Mouse (Mus musculus): ENCODE results near the gene Hipk4. TPM values are rescaled to one million over a fixed set of nuclear protein-coding genes. Genes with fewer than 3 reads are reported as not detected.

Gene Hipk4
- polyA plus RNA-seq, 1 experiment from 2014 or later = 0.10 TPM

- Histone ChIP-seq H3K9me3 (ENCODE audit: control insufficient read depth) (no peaks in the 10 kb centered on the region), H3K27ac (ENCODE audit: low read depth, low read length) (no peak overlapping the region), H3K27me3 (replicated peaks; ENCODE audit: control insufficient read depth, insufficient read depth, low read length) (no peaks in the 10 kb centered on the region), H3K4me2 (replicated peaks; ENCODE audit: low read depth) (no peak overlapping the region), H3K36me3 (ENCODE audit: control insufficient read depth, insufficient read depth) (peaks cover 55% of the 10 kb centered on the region), H3K4me3 (ENCODE audit: low read depth, low read length) (no peak overlapping the region), H3K4me1 (replicated peaks; ENCODE audit: control insufficient read depth, insufficient read depth, low read length) (no peaks in the 10 kb centered on the region), H3K9ac (ENCODE audit: low read depth, low read length) (no peak overlapping the region)
- ATAC-seq = no peak
- no peak for TF ChIP-seq CTCF (IDR thresholded peaks at IDR 0.05; ENCODE audit: low read depth)
- 58% methylated on average over 1 of the region's 1 CpGs for WGBS
These were observed 37.9 kb downstream of the Hipk4 start for GRCm38 (mm10) chr7:27560978-27561377.

GRCm38 (mm10) chr7:27569580-27570224 is 46.6 kb downstream of the Hipk4 start:
- Histone ChIP-seq H3K4me2 (replicated peaks; ENCODE audit: low read depth) (no peak overlapping the region), H3K9ac (ENCODE audit: low read depth, low read length) (no peak overlapping the region), H3K4me1 (replicated peaks; ENCODE audit: control insufficient read depth, insufficient read depth, low read length) (no peaks in the 10 kb centered on the region), H3K27ac (ENCODE audit: low read depth, low read length) (no peak overlapping the region), H3K9me3 (ENCODE audit: control insufficient read depth) (no peaks in the 10 kb centered on the region), H3K36me3 (ENCODE audit: control insufficient read depth, insufficient read depth) (peaks cover 57% of the 10 kb centered on the region), H3K4me3 (ENCODE audit: low read depth, low read length) (no peak overlapping the region), H3K27me3 (replicated peaks; ENCODE audit: control insufficient read depth, insufficient read depth, low read length) (no peaks in the 10 kb centered on the region)
- 79% methylated on average over 5 of the region's 5 CpGs for WGBS
- ATAC-seq = no peak
- TF ChIP-seq CTCF (IDR thresholded peaks at IDR 0.05; ENCODE audit: low read depth) = no peak

- TF ChIP-seq CTCF (IDR thresholded peaks at IDR 0.05; ENCODE audit: low read depth) = no peak
- peaks cover 60% of the 10 kb centered on the region for H3K36me3 ChIP-seq (ENCODE audit: control insufficient read depth, insufficient read depth)
- no peaks in the 10 kb centered on the region for H3K9me3 ChIP-seq (ENCODE audit: control insufficient read depth)
- WGBS = 82% methylated on average over 4 of the region's 4 CpGs
- no peak overlapping the region for H3K27ac ChIP-seq (ENCODE audit: low read depth, low read length)
- H3K4me3 ChIP-seq (ENCODE audit: low read depth, low read length) = no peak overlapping the region
- H3K4me2 ChIP-seq (replicated peaks; ENCODE audit: low read depth) = no peak overlapping the region
- H3K4me1 ChIP-seq (replicated peaks; ENCODE audit: control insufficient read depth, insufficient read depth, low read length) = no peaks in the 10 kb centered on the region
- H3K27me3 ChIP-seq (replicated peaks; ENCODE audit: control insufficient read depth, insufficient read depth, low read length) = no peaks in the 10 kb centered on the region
- no peak overlapping the region for H3K9ac ChIP-seq (ENCODE audit: low read depth, low read length)
- ATAC-seq = no peak
These were observed 49.1 kb downstream of the Hipk4 start for GRCm38 (mm10) chr7:27572133-27572532.

- Histone ChIP-seq H3K9ac (ENCODE audit: low read depth, low read length) (no peak overlapping the region), H3K27me3 (replicated peaks; ENCODE audit: control insufficient read depth, insufficient read depth, low read length) (no peaks in the 10 kb centered on the region), H3K27ac (ENCODE audit: low read depth, low read length) (no peak overlapping the region), H3K4me3 (ENCODE audit: low read depth, low read length) (no peak overlapping the region), H3K4me2 (replicated peaks; ENCODE audit: low read depth) (no peak overlapping the region), H3K36me3 (ENCODE audit: control insufficient read depth, insufficient read depth) (peaks cover 54% of the 10 kb centered on the region), H3K9me3 (ENCODE audit: control insufficient read depth) (no peaks in the 10 kb centered on the region), H3K4me1 (replicated peaks; ENCODE audit: control insufficient read depth, insufficient read depth, low read length) (no peaks in the 10 kb centered on the region)
- no peak for TF ChIP-seq CTCF (IDR thresholded peaks at IDR 0.05; ENCODE audit: low read depth)
- ATAC-seq = no peak
- 91% methylated on average over 14 of the region's 14 CpGs for WGBS
These were observed 51.2 kb downstream of the Hipk4 start for GRCm38 (mm10) chr7:27574124-27574880.

GRCm38 (mm10) chr7:27576914-27577313 is 53.8 kb downstream of the Hipk4 start:
- Histone ChIP-seq H3K36me3 (ENCODE audit: control insufficient read depth, insufficient read depth) (peaks cover 68% of the 10 kb centered on the region), H3K27ac (ENCODE audit: low read depth, low read length) (no peak overlapping the region), H3K9ac (ENCODE audit: low read depth, low read length) (no peak overlapping the region), H3K4me3 (ENCODE audit: low read depth, low read length) (no peak overlapping the region), H3K27me3 (replicated peaks; ENCODE audit: control insufficient read depth, insufficient read depth, low read length) (no peaks in the 10 kb centered on the region), H3K9me3 (ENCODE audit: control insufficient read depth) (no peaks in the 10 kb centered on the region), H3K4me2 (replicated peaks; ENCODE audit: low read depth) (no peak overlapping the region), H3K4me1 (replicated peaks; ENCODE audit: control insufficient read depth, insufficient read depth, low read length) (no peaks in the 10 kb centered on the region)
- 0 out of 2 replicates have a peak, but pooled peaks have one; percentile 39 for ATAC-seq
- peak; percentile 76 for TF ChIP-seq CTCF (IDR thresholded peaks at IDR 0.05; ENCODE audit: low read depth)
- WGBS = 70% methylated on average over 6 of the region's 6 CpGs

GRCm38 (mm10) chr7:27577589-27577988 is 54.5 kb downstream of the Hipk4 start:
- Histone ChIP-seq H3K4me2 (replicated peaks; ENCODE audit: low read depth) (no peak overlapping the region), H3K36me3 (ENCODE audit: control insufficient read depth, insufficient read depth) (peaks cover 65% of the 10 kb centered on the region), H3K27ac (ENCODE audit: low read depth, low read length) (no peak overlapping the region), H3K9me3 (ENCODE audit: control insufficient read depth) (no peaks in the 10 kb centered on the region), H3K27me3 (replicated peaks; ENCODE audit: control insufficient read depth, insufficient read depth, low read length) (no peaks in the 10 kb centered on the region), H3K4me1 (replicated peaks; ENCODE audit: control insufficient read depth, insufficient read depth, low read length) (no peaks in the 10 kb centered on the region), H3K9ac (ENCODE audit: low read depth, low read length) (no peak overlapping the region), H3K4me3 (ENCODE audit: low read depth, low read length) (no peak overlapping the region)
- no peak for TF ChIP-seq CTCF (IDR thresholded peaks at IDR 0.05; ENCODE audit: low read depth)
- WGBS = 85% methylated on average over 6 of the region's 6 CpGs
- ATAC-seq = no peak

Data from intestine, postnatal 0 days (tissue).